Mouse (Mus musculus) mouse embryonic stem cell (cell line): ENCODE data around the gene Pop7.

Experiments used
- in situ Hi-C, 2 experiments: fragments of 300-500 bp; cut with MboI; formaldehyde crosslinking; loops; 1 replicate in 1 of 2; 3 replicates in 1 of 2; pipeline ENCODE4 v1.14.3; 2019 to 2020; ENCODE audit warnings: low sequenced_read_pairs in 2 of 2, low pct_unique_long_range_greater_than_20kb in 1 of 2, mixed read lengths in 1 of 2; ENCODE audit not compliant: unreplicated experiment in 1 of 2

Gene Pop7

GRCm38 (mm10) chr5:137501709-137502666, at the start of gene Pop7:
Gene Pop7 (minus strand): TSS chr5:137502518.
- in situ Hi-C loops = no loop called here

- in situ Hi-C loops = no loop called here
Observed at GRCm38 (mm10) chr5:137551119-137551518, 48.8 kb upstream of the Pop7 start.

- in situ Hi-C loops = no loop called here
Observed at GRCm38 (mm10) chr5:137549840-137550239, 47.5 kb upstream of the Pop7 start.

- in situ Hi-C loops = no loop called here
Observed at GRCm38 (mm10) chr5:137545596-137545995, 43.3 kb upstream of the Pop7 start.

- in situ Hi-C loops = no loop called here
Observed at GRCm38 (mm10) chr5:137544926-137545325, 42.6 kb upstream of the Pop7 start.

- in situ Hi-C loops = no loop called here
Observed at GRCm38 (mm10) chr5:137541768-137542540, 39.6 kb upstream of the Pop7 start.

- in situ Hi-C loops = no loop called here
Observed at GRCm38 (mm10) chr5:137540991-137541390, 38.7 kb upstream of the Pop7 start.

GRCm38 (mm10) chr5:137539291-137539801, 37.0 kb upstream of the Pop7 start:
- in situ Hi-C loops = no loop called here

GRCm38 (mm10) chr5:137537461-137537860, 35.1 kb upstream of the Pop7 start:
- in situ Hi-C loops = no loop called here

GRCm38 (mm10) chr5:137535318-137535717, 33.0 kb upstream of the Pop7 start:
- in situ Hi-C loops = no loop called here

- in situ Hi-C loops = no loop called here
Observed at GRCm38 (mm10) chr5:137534762-137535161, 32.4 kb upstream of the Pop7 start.

GRCm38 (mm10) chr5:137533117-137533827, 31.0 kb upstream of the Pop7 start, which contains the start of the genes Epo and Gnb2:
Gene Epo (minus strand): TSS chr5:137533242.
Gene Gnb2 (minus strand): TSS chr5:137533510.
- in situ Hi-C loops = no loop called here

GRCm38 (mm10) chr5:137532808-137533116, 30.4 kb upstream of the Pop7 start:
- in situ Hi-C loops = no loop called here

GRCm38 (mm10) chr5:137532131-137532807, 30.0 kb upstream of the Pop7 start:
- in situ Hi-C loops = no loop called here

GRCm38 (mm10) chr5:137531414-137532130, 29.3 kb upstream of the Pop7 start:
- in situ Hi-C loops = no loop called here

- in situ Hi-C loops = no loop called here
Observed at GRCm38 (mm10) chr5:137530588-137531413, 28.5 kb upstream of the Pop7 start.

- in situ Hi-C loops = no loop called here
Observed at GRCm38 (mm10) chr5:137530075-137530474, 27.8 kb upstream of the Pop7 start.
